Mouse (Mus musculus): Measurements from ENCODE around the gene Pou2f1.

GRCm38 (mm10) chr1:165909471-165909870, 93.0 kb downstream of the Pou2f1 start:
- TF ChIP-seq CTCF (IDR thresholded peaks at IDR 0.05; ENCODE audit: extremely low read depth, insufficient read depth, insufficient read length, insufficient replicate concordance) (no peak), POLR2A (IDR thresholded peaks at IDR 0.05; ENCODE audit: low read depth, low read length) (no peak)
